Mouse (Mus musculus) right cerebral cortex, postnatal 10 days (tissue): ENCODE data around the gene Nr0b2.
"Not testable (repeated sequence)": the region's sequence is repeated elsewhere in the genome, so short reads cannot be mapped to it uniquely, and the experiment has no call there.

Source experiments
- DNase-seq, 2 experiments: peaks; one replicate each; pipeline ENCODE4 v3.0.0; 2021; ENCODE audit warnings: low spot score in 2 of 2

Gene Nr0b2

GRCm38 (mm10) chr4:133552768-133553447, at the start of gene Nr0b2:
Gene Nr0b2, plus strand, starts transcription at chr4:133553376.
- DNase-seq = no peak

- DNase-seq = no peak
These were observed 48.9 kb upstream of the Nr0b2 start for GRCm38 (mm10) chr4:133504300-133504699.

GRCm38 (mm10) chr4:133504755-133505485, 48.3 kb upstream of the Nr0b2 start:
- no peak for DNase-seq

- no peak for DNase-seq
These were observed 46.6 kb upstream of the Nr0b2 start for GRCm38 (mm10) chr4:133506573-133506972.

- DNase-seq = peak; percentile 73 to 82
These were observed 44.2 kb upstream of the Nr0b2 start for GRCm38 (mm10) chr4:133508990-133509389.

GRCm38 (mm10) chr4:133511050-133511449, 42.1 kb upstream of the Nr0b2 start:
- DNase-seq = no peak

- not testable (repeated sequence) for DNase-seq
These were observed 40.7 kb upstream of the Nr0b2 start for GRCm38 (mm10) chr4:133512511-133512910.

- peak; percentile 80 to 87 for DNase-seq
These were observed 40.2 kb upstream of the Nr0b2 start for GRCm38 (mm10) chr4:133512972-133513371.

GRCm38 (mm10) chr4:133518601-133519368, 34.4 kb upstream of the Nr0b2 start, which contains the start of gene Kdf1:
Gene Kdf1, plus strand, starts transcription at chr4:133518963.
- no peak for DNase-seq

- no peak for DNase-seq
These were observed 33.9 kb upstream of the Nr0b2 start for GRCm38 (mm10) chr4:133519369-133519665.

GRCm38 (mm10) chr4:133521502-133521901, 31.7 kb upstream of the Nr0b2 start:
- DNase-seq = no peak

GRCm38 (mm10) chr4:133527788-133528187, 25.4 kb upstream of the Nr0b2 start:
- no peak for DNase-seq

- no peak for DNase-seq
These were observed 20.4 kb upstream of the Nr0b2 start for GRCm38 (mm10) chr4:133532777-133533176.

- no peak for DNase-seq
These were observed 17.1 kb upstream of the Nr0b2 start for GRCm38 (mm10) chr4:133536081-133536480.

GRCm38 (mm10) chr4:133536652-133537051, 16.5 kb upstream of the Nr0b2 start:
- no peak for DNase-seq

GRCm38 (mm10) chr4:133545272-133546231, 7.6 kb upstream of the Nr0b2 start, which contains the start of gene Nudc:
Gene Nudc, minus strand, starts transcription at chr4:133545996.
- DNase-seq = peak; percentile 98

- no peak for DNase-seq
These were observed 1.1 kb upstream of the Nr0b2 start for GRCm38 (mm10) chr4:133552029-133552428.

GRCm38 (mm10) chr4:133553448-133554330, 513 bp downstream of the Nr0b2 start:
- no peak for DNase-seq

- no peak for DNase-seq
These were observed 4.0 kb downstream of the Nr0b2 start for GRCm38 (mm10) chr4:133557041-133557717.

- no peak for DNase-seq
These were observed 6.7 kb downstream of the Nr0b2 start for GRCm38 (mm10) chr4:133559846-133560245.
